Mouse (Mus musculus) embryo, embryonic 9.5 days (tissue): ENCODE measurements at regions not wholly inside any gene's neighbourhood (a gene's known extent, or its start where the extent isn't known, plus 50 kb on each side); places are given as distances from the start of the nearest gene placed in this dataset.

Source experiments
- DNase-seq: peaks from one replicate; pipeline ENCODE4 v3.0.0-alpha.2; 2017; ENCODE audit errors: extremely low spot score

GRCm38 (mm10) chr4:101342071-101342762 is 76.9 kb upstream of the Ak4 start:
- no peak for DNase-seq

DNA sequence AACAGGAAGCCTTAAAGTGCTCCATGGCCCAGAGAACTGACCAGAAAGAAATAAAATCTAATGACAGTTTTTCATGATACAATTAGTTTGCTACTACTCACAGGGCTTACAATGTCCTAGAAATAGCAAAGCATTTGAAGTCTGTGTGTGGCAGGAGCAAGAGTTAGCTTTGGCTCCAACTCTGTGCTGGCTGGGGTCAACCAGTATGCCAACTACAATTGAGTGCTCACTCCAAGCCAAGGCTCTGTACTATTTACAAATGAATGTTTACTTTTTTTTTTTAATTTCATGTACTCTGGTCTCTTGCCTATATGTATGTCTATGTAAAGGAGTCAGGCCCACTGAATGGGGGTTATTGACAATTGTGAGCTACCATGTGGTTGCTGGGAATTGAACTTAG is 75.7 kb upstream of the Jak1 start:
- DNase-seq, result no peak

DNA sequence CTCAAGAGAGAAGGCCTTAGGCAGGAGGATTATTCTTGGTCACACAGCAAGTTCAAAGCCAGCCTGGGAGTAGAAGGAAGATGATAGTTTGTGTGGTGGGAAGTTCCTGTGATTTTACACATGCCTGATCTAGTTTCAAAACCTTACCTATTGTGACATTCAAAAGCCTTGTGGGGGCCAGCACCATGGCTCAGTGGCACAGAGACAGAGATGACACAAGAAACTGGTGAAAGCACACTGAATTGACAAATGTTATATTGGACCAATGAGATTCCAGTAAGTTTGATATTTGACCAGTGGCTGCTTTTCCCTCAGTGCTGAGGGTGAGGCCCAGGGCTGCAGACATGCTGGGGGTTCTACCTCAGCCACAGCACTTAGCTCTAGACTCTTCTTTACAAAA is 73.1 kb upstream of the Jak1 start:
- no peak for DNase-seq

- no peak for DNase-seq
Observed at GRCm38 (mm10) chr4:101336811-101337210, 71.7 kb upstream of the Jak1 start.

DNA sequence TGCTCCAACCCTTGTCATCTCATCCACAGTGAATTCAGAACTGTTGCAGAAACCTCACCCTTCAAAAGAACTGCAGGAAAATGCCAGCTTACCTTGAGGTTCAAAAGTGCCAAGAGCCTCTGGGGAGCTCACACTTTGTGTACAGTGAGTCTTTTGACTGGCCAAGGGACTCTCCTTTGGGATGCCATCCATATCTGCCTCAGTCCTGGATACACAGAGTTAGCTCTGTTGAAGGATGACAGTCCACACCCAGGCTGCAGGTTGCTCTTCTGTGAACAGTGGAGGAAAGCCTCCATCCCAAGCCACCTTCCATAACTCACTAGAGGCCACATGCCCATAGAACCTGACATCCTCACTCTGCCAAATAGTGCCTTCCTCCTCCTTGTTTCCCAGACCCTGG is 71.3 kb upstream of the Jak1 start:
- DNase-seq, result no peak

DNA sequence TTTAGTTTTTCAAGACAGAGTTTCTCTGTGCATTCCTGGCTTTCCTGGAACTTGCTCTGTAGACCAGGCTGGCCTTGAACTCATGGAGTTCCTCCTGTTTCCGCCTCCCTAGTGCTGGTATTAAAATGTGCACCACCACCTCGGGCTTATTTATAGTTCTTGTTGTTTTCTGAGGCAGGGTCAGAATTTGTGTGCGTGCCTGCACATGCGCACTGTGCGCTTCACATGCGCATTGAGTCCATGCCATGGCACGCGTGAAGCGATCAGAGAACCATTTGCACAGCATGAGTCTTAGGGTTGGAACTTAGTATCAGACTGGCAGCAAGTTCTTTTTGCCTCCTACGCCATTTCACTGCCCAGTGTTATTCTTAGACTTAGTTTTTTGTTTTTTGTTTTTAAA is 68.8 kb upstream of the Jak1 start:
- no peak for DNase-seq

GRCm38 (mm10) chr4:101333036-101333435 is 68.0 kb upstream of the Jak1 start:
- DNase-seq, result no peak

DNA sequence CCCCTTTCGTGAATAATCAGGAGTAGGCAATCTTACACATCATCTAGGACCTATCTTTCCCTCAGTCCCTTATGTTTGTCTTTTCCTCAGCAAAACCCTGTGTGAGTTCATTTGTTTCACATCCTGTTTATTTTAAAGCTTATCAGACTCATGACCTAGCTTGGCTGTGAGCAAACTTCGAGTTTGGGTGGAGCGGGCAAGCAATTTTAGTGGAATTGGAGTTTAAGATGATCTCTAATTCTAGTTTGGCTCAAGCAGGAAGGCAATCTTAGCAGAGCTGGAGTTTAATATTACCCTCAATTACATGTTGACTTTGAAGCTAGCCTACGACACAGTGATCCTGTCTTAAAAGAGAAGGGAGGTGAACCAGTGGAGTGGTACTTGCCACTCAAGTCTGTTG is 66.1 kb upstream of the Jak1 start:
- no peak for DNase-seq

GRCm38 (mm10) chr4:101329060-101329459 is 64.0 kb upstream of the Jak1 start:
- DNase-seq, result no peak

DNA sequence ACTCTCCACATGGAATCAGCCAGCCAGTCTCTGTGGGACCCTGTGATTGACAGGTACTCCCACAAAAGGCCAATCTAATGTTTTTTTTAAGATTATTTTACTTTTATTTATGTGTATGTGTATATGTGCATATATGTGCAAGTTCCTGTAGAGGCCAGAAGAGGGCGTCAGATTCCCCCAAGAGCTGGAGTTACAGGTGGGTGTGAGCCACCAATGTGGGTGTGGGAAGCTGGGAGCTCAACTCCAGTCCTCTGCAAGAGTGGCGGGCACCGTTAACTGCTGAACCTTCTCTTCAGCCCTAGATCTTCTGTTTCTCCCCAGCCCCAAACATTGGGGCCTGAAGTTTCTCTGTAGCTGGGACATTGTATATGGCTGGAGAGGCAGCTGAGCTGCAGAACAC is 61.0 kb upstream of the Jak1 start:
- DNase-seq, result no peak

DNA sequence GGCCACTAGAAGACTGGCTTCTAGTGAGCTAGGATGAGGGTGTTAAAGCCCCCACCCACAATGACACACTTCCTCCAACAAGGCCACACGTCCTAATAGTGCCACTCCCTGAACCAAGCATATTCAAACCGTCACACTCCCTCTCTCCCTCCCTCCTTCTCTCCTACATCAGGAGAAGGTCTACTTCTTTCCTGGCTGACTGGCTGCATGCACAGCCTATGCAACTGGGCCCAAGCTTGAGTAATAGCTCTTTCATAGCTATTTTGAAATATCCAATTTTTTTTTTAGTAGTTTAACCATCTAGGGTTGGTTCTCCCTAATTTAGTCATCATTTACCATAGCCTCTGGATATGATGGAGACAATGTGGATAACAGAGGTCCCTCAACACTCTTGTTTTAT is 56.6 kb upstream of the Jak1 start:
- DNase-seq, result no peak

DNA sequence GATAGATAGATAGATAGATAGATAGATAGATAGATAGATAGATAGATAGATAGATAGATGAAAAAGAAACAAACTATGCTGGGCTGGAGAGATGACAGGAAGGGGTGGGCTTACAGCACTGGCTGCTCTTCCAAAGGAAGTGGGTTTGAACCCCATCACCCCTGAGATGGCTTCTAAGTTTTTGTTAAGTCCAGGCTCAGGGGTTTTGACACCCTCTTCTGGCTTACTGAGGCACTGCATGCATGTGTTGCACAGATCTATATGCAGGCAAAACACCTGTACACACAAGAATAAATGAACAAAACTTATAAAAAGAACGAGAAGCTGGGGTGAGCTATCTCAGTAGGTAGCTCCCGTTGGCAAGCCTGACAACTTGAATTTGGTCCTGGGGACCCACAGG is 55.5 kb upstream of the Jak1 start:
- DNase-seq, result no peak

DNA sequence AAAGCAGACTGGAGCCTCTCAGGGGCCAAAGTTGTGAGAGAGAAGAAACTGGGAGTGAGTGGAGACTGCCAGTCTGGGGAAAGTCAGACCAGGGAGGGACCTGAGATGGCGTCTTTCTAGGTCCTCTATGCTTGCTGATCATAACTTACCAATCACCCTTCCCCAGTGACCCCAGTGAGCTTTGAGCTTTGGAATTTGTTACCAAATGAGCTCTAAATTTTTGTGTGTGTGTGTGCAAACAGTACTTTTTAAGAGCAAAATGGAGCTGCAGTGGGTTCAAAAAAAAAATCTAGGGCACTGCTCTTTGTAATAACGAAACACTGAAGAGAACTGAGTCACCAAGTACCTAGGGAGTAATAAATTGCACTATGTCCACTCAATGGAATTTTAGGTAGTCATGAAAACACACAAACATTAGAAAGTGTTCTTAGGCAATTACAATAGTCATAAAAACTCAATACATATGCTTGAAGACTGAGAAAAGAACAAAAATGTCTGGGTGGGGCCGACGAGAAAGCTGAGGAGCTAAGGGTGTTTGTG is 54.7 kb upstream of the Jak1 start:
- no peak for DNase-seq

- DNase-seq, result no peak
Observed at GRCm38 (mm10) chr4:101318836-101319235, 53.8 kb upstream of the Jak1 start.

GRCm38 (mm10) chr4:101316061-101316460 is 51.0 kb upstream of the Jak1 start:
- DNase-seq, result no peak
